Mouse (Mus musculus) embryo, embryonic 11.5 days (tissue): Measurements from ENCODE around the gene Ptcd1.
"Not testable (repeated sequence)": the region's sequence is repeated elsewhere in the genome, so short reads cannot be mapped to it uniquely, and the experiment has no call there.

Experiments
- DNase-seq: peaks from one replicate; pipeline ENCODE4 v3.0.0-alpha.2; 2012; ENCODE audit warnings: low read depth, low spot score

Gene Ptcd1

GRCm38 (mm10) chr5:145166536-145167305, at the start of gene Ptcd1, which contains the start of gene Cpsf4:
Ptcd1 (minus strand) TSS chr5:145167108.
Cpsf4 (plus strand) TSS chr5:145167213.
- DNase-seq = peak; percentile 98

GRCm38 (mm10) chr5:145214679-145215078, 47.8 kb upstream of the Ptcd1 start:
- no peak for DNase-seq

DNA sequence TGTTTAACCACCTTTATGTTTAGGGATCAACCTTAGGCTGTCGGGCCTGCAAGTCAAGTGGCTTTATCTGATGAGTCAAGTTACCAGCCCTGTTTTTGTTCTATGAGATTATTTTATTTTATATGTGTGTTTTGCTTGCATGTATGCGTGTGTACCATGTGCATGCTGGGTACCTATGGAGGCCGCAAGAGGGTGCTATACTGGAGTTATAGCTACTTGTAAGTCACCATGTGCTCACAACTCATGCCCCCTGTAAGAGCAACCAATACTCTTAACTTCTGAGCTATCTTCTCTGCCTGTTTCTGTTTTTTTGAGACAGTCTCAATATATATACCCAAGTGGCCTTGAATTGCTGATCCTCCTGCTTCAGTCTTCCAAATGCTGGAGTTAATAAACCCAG, 46.6 kb upstream of the Ptcd1 start:
- no peak for DNase-seq

DNA sequence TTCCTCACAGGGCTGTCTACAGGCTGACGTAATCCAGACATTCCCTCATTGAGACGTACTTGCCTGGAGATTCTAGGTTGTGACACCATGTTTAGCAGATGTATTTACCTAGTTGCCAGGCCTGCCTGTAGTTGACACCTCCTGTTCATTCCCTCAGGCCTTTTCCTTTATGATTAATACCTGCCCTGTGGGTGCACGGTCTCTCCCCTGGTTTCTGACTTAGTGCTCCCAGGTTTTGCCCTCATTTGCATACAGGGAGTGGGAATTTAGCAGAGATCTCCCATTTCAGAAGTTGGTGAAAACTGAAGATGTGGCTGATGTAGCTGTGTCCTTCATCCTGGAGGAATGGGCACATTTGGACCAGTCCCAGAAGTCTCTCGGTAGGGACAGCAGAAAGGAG, 45.3 kb upstream of the Ptcd1 start:
- DNase-seq = no peak

- no peak for DNase-seq
Measured at GRCm38 (mm10) chr5:145211340-145211739, 44.4 kb upstream of the Ptcd1 start.

- not testable (repeated sequence) for DNase-seq
Measured at GRCm38 (mm10) chr5:145208391-145208790, 41.5 kb upstream of the Ptcd1 start.

- DNase-seq = no peak
Measured at GRCm38 (mm10) chr5:145207954-145208353, 41.0 kb upstream of the Ptcd1 start.

DNA sequence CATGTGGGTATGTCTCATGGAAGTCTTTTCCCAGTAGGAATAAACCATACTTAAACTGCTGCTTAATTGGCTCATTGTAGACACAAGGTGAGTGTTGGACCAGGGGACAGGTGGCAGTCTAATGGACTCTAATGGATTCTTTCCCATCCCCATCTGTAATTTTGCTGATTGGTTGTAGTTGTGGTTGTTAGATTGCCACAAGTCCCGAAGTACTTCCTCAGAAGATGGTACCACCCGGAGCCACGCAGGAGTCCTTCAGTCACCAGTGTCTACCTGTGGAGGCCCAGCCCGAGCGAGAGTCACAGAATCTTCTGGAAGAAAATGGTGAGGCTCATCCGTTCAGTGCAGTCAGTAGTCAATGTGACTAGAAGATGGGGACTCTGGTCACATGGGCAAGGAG, 40.5 kb upstream of the Ptcd1 start:
- no peak for DNase-seq

DNA sequence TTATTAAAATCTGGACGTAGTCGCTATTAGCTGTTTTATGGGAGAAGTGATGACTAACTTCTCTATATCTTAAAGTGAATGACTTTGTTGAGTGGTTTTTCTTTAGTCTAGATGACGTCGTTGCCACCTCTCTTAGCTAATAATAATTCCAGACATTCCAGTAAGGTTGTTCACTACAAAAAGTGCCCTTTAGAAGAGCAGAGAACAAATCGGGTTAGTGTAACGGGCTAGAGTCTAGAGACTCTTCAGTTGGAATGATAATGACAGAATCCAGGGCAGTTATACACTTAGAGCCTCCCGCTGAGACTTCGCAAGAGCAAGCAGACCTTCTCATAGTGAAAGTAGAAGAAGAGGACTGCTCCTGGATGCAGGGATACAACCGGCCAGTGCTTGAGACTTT, 38.1 kb upstream of the Ptcd1 start:
- DNase-seq = no peak

- DNase-seq = peak; percentile 92
Measured at GRCm38 (mm10) chr5:145203936-145204691, 37.2 kb upstream of the Ptcd1 start, which contains the start of gene Zkscan5. Zkscan5 (plus strand) TSS chr5:145204562.

DNA sequence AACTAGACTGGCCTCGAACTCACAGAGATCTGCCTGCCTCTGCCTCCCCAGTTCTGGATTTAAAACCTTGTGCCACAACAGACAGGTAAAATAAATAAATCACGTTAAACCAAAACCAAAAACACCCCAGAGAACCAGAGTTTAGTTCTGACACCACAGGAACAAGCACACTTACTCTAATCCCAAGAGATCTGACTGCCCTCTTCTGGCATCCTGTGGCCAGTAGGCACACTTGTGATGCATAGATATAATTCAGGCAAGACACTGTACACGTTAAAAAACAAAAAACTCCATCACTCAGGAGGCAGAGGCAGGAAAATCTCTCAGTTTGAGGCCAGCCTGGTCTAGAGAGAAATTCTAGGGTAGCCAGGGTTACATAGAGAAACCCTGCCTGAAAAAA, 35.5 kb upstream of the Ptcd1 start:
- no peak for DNase-seq

DNA sequence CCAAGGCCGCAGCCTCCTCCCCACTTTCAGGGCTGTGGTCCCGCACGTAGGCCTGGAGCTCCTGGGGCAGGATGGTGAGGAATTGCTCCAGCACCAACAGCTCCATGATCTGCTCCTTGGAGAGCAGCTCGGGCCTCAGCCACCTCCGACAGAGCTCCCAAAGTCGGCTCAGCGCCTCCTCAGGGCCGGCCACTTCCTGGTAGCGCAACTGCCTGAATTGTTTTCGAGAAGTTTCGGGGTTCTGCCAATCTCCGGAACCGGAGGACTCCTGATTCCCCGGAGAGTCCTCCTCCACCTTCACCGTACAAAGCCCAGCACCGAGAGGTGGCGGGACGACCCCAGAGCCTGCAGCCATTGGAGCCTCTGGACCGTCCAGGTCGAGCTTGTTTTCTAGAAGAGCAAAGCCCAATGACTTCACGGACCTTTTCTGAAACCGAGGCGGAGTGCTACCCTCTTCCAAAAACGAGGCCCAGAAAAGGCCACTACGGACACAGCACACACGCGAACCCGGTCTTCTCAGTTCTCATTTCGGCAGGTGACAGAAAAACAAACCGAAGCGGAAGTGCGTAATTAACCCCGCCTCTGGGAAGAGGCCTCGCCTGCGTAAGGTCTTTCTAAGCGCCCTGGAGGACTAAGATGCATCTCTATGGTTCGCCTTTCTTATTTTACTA, 34.5 kb upstream of the Ptcd1 start, which contains the start of gene Zkscan14:
Gene Zkscan14 (minus strand): TSS at position 548 of the 671 bp plus-strand sequence.
- peak; percentile 75 for DNase-seq

DNA sequence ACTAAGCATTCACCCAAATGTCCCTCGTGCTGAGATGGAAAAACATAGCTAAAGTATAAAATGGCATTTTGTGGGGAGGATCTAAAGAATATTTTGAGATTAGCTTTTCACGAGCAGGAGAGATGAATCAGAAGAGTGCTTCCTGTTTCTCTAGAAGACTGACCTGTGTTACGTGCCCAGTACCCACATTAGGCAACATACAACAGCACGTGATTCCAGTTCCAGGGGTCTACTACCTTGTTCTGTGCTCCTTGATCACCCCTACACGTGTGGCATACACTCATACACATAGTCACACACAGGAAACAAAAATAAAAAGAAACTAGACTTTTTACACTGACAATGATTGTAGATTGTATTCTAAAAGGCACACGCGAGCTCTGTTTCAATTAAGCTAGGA, 33.5 kb upstream of the Ptcd1 start:
- no peak for DNase-seq

DNA sequence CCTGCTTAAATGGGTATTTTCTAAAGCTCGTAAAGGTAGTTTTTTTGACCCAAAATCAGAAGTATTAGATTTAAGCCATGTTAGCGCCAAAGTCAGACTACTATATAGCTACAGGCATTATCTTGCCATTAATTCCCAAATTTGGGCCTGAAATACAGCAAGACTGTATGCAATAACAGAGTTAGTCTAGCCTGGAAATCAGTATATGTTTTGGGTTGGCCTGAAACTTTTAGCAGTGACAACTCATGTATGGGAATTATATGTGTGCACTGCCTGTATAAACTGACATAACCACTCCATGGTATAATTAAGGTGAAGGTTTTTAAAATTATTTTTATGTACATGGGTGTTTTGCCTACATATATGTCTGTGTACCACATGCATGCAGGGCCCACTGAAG, 25.1 kb upstream of the Ptcd1 start, which contains the start of gene Atp5j2:
Gene Atp5j2 (minus strand): TSS at position 101 of the 400 bp plus-strand sequence.
- no peak for DNase-seq

- DNase-seq = peak; percentile 78
Measured at GRCm38 (mm10) chr5:145190875-145191798, 24.2 kb upstream of the Ptcd1 start.

GRCm38 (mm10) chr5:145190373-145190772, 23.5 kb upstream of the Ptcd1 start:
- no peak for DNase-seq

GRCm38 (mm10) chr5:145189416-145189815, 22.5 kb upstream of the Ptcd1 start:
- no peak for DNase-seq

GRCm38 (mm10) chr5:145185244-145185643, 18.3 kb upstream of the Ptcd1 start:
- no peak for DNase-seq

GRCm38 (mm10) chr5:145178461-145178980, 11.6 kb upstream of the Ptcd1 start:
- no peak for DNase-seq

GRCm38 (mm10) chr5:145167306-145167661, 376 bp upstream of the Ptcd1 start:
- DNase-seq = no peak

GRCm38 (mm10) chr5:145165184-145165583, 1.7 kb downstream of the Ptcd1 start:
- no peak for DNase-seq
